7 mouse cellular contexts compared by ENCODE assay signal in the genomic region with DNA sequence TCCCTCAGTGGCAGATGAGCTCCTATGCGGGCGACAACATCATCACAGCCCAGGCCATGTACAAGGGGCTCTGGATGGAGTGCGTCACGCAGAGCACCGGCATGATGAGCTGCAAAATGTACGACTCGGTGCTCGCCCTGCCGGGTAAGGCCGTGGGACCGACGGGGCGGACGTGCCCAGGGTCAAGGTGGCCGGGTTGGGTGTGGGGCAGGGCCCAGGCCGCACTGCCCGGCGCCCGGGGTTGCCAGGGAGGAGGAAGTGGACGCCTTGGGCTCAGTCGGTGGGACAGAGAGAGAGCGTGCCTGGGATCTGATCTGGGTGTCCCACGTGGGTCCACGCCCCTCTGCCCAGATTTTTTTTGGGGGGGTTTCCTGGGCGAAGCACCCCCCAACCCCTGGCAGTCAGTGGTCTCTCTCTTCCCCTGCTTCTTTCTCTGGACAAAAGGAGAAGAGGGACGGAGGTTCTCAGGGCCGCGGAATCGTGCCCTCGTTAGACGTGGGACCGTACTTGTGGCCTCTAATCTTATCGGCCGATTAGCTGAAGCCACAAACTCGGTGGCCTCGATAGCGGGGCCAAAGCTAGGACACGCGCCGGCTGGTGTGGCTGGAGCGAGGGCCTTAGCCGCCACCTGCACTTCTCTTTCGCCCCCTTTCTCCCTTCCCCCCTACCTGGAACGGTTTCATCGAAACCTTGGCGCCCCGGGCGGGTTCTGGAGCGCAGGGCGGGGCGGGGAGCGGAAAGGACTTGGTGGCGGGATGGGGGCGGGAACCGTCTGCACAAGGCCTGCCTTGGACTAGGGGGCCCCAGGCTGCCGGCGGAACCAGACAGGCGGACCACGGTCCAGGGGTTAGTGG. TPM values are rescaled to one million over a fixed set of nuclear protein-coding genes. Genes with fewer than 3 reads are reported as not detected.
DNase-seq lines count a peak whose midpoint lies in the region; ATAC-seq and TF ChIP-seq lines count a peak whose summit lies in the region.

No protein-coding gene starts in this region.

- peak overlapping the region; percentile 68 for H3K4me3 ChIP-seq in ES-Bruce4 (ENCODE audit: low read depth, low read length)
- peak overlapping the region; percentile 42 for H3K4me3 ChIP-seq in brown adipose tissue, adult 24 weeks (ENCODE audit: insufficient read depth, low read depth, low read length)
- H3K4me3 ChIP-seq in heart, postnatal 0 days (ENCODE audit: low read depth, low read length) = peak overlapping the region; percentile 44
- H3K4me3 ChIP-seq in midbrain, embryonic 10.5 days = peak overlapping the region; percentile 40

- TF ChIP-seq EP300 in ES-Bruce4 (IDR thresholded peaks at IDR 0.05; ENCODE audit: insufficient read depth, low read depth, low read length) = no peak
- TF ChIP-seq EP300 in heart, postnatal 0 days (IDR thresholded peaks at IDR 0.05; ENCODE audit: low read depth) = no peak

- H3K4me2 ChIP-seq in heart, postnatal 0 days (ENCODE audit: low read depth, low read length) = peak overlapping the region; percentile 65

- peak; percentile 8; the same call in 1 of the 2 replicates for ATAC-seq in heart, postnatal 0 days (ENCODE audit: insufficient read depth, low read depth)

- H3K27me3 ChIP-seq in ES-Bruce4 (ENCODE audit: control insufficient read depth, insufficient read depth, low read length, poor library complexity, severe bottlenecking) = no peaks in the 10 kb centered on the region
- peaks cover 52% of the 10 kb centered on the region for H3K27me3 ChIP-seq in heart, postnatal 0 days (ENCODE audit: control insufficient read depth, insufficient read depth, low read length)
- peaks cover 74% of the 10 kb centered on the region for H3K27me3 ChIP-seq in midbrain, embryonic 10.5 days (ENCODE audit: low read depth, poor library complexity, severe bottlenecking)

- H3K36me3 ChIP-seq in ES-Bruce4 (ENCODE audit: control insufficient read depth, insufficient read depth, low read length, poor library complexity, severe bottlenecking) = peaks cover 25% of the 10 kb centered on the region
- H3K36me3 ChIP-seq in heart, postnatal 0 days (replicated peaks; ENCODE audit: control insufficient read depth, insufficient read depth, low read length) = peaks cover 28% of the 10 kb centered on the region
- H3K36me3 ChIP-seq in midbrain, embryonic 10.5 days = peaks cover 36% of the 10 kb centered on the region

- peak overlapping the region; percentile 49 for H3K9ac ChIP-seq in ES-Bruce4 (ENCODE audit: low read depth, poor library complexity, severe bottlenecking)
- H3K9ac ChIP-seq in heart, postnatal 0 days (replicated peaks; ENCODE audit: low read depth, low read length) = peak overlapping the region; percentile 18; the same call in 1 of the 2 replicates

- DNase-seq in heart, postnatal 0 days (ENCODE audit: low spot score) = no peak
- peak; percentile 79 to 89 for DNase-seq in kidney, postnatal 4 days
- peak; percentile 41 for DNase-seq in midbrain, embryonic 10.5 days (ENCODE audit: low spot score)
- DNase-seq in yolk sac, embryonic 10.5 days (ENCODE audit: low spot score) = peak; percentile 87
- DNase-seq in T-cell, adult 2 months (ENCODE audit: low spot score) = no peak

- 2% methylated on average over 59 of the region's 59 CpGs for WGBS in heart, postnatal 0 days
- WGBS in midbrain, embryonic 10.5 days = 3% methylated on average over 59 of the region's 59 CpGs

- H3K27ac ChIP-seq in ES-Bruce4 (ENCODE audit: insufficient read depth, low read length) = no peak overlapping the region
- H3K27ac ChIP-seq in brown adipose tissue, adult 24 weeks (replicated peaks; ENCODE audit: low read depth, low read length) = no peak overlapping the region
- H3K27ac ChIP-seq in heart, postnatal 0 days (ENCODE audit: low read depth) = no peak overlapping the region
- H3K27ac ChIP-seq in midbrain, embryonic 10.5 days (replicated peaks) = peak overlapping the region; percentile 55; the same call in 1 of the 2 replicates

- no peak for TF ChIP-seq CTCF in ES-Bruce4 (IDR thresholded peaks at IDR 0.05; ENCODE audit: low read depth, low read length)
- no peak for TF ChIP-seq CTCF in heart, postnatal 0 days (IDR thresholded peaks at IDR 0.05; ENCODE audit: low read depth)

- no peak for TF ChIP-seq POLR2A in ES-Bruce4 (IDR thresholded peaks at IDR 0.05; ENCODE audit: insufficient read depth, low read length)

- H3K9me3 ChIP-seq in ES-Bruce4 (replicated peaks; ENCODE audit: control insufficient read depth, insufficient read depth, low read length, poor library complexity, severe bottlenecking) = no peaks in the 10 kb centered on the region
- no peaks in the 10 kb centered on the region for H3K9me3 ChIP-seq in heart, postnatal 0 days (replicated peaks; ENCODE audit: control insufficient read depth, low read length)
- H3K9me3 ChIP-seq in midbrain, embryonic 10.5 days (replicated peaks) = no peaks in the 10 kb centered on the region

- no peaks in the 10 kb centered on the region for H3K4me1 ChIP-seq in ES-Bruce4 (ENCODE audit: control insufficient read depth, insufficient read depth, low read length)
- peaks cover 4% of the 10 kb centered on the region; the same call in 1 of the 2 replicates for H3K4me1 ChIP-seq in brown adipose tissue, adult 24 weeks (ENCODE audit: control insufficient read depth, insufficient read depth, insufficient read length, low read length)
- H3K4me1 ChIP-seq in heart, postnatal 0 days (ENCODE audit: control insufficient read depth, insufficient read depth) = 0 out of 2 replicates have a peak, but pooled peaks cover 10% of the 10 kb centered on the region
- H3K4me1 ChIP-seq in midbrain, embryonic 10.5 days = peaks cover 19% of the 10 kb centered on the region

RNA-seq across cellular contexts. Expression of gene Cldn7, which starts 1.7 kb away (rescaled TPM):
- polyA plus RNA-seq in ES-Bruce4 (2011; ENCODE audit: insufficient read depth, insufficient read length, low read depth, missing spikeins) = 106 and 144 TPM in 2 replicates
- polyA plus RNA-seq in brown adipose tissue, adult 24 weeks (2012; ENCODE audit: insufficient read depth, insufficient read length, missing spikeins) = not detected in 2 replicates
- 0.93 TPM in 1 of 2 replicates, not detected in the other for total RNA-seq in heart, postnatal 0 days (2014; rRNA removed; ENCODE audit: low replicate concordance)
- 0.64 and 1.8 TPM in 2 replicates for polyA plus RNA-seq in heart, postnatal 0 days (2015; fragmentation: Nextera tagmentation; extraction: Ambion mirVana)
- polyA plus RNA-seq in midbrain, embryonic 10.5 days (2016; fragmentation: Nextera tagmentation; extraction: Ambion mirVana) = 7.1 and 7.6 TPM in 2 replicates

RNA-seq across cellular contexts. Expression of gene Ctdnep1, which starts 14.7 kb away (rescaled TPM):
- polyA plus RNA-seq in ES-Bruce4 (2011; ENCODE audit: insufficient read depth, insufficient read length, low read depth, missing spikeins) = 61.9 and 63.4 TPM in 2 replicates
- 82.4 and 122 TPM in 2 replicates for polyA plus RNA-seq in brown adipose tissue, adult 24 weeks (2012; ENCODE audit: insufficient read depth, insufficient read length, missing spikeins)
- 43.0 and 45.6 TPM in 2 replicates for total RNA-seq in heart, postnatal 0 days (2014; rRNA removed; ENCODE audit: low replicate concordance)
- polyA plus RNA-seq in heart, postnatal 0 days (2015; fragmentation: Nextera tagmentation; extraction: Ambion mirVana) = 24.8 and 25.5 TPM in 2 replicates
- polyA plus RNA-seq in midbrain, embryonic 10.5 days (2016; fragmentation: Nextera tagmentation; extraction: Ambion mirVana) = 20.5 and 26.3 TPM in 2 replicates

RNA-seq across cellular contexts. Expression of gene Elp5, which starts 16.1 kb away (rescaled TPM):
- 77.6 and 80.1 TPM in 2 replicates for polyA plus RNA-seq in ES-Bruce4 (2011; ENCODE audit: insufficient read depth, insufficient read length, low read depth, missing spikeins)
- polyA plus RNA-seq in brown adipose tissue, adult 24 weeks (2012; ENCODE audit: insufficient read depth, insufficient read length, missing spikeins) = 66.7 and 78.0 TPM in 2 replicates
- 77.7 and 108 TPM in 2 replicates for total RNA-seq in heart, postnatal 0 days (2014; rRNA removed; ENCODE audit: low replicate concordance)
- 89.8 and 96.1 TPM in 2 replicates for polyA plus RNA-seq in heart, postnatal 0 days (2015; fragmentation: Nextera tagmentation; extraction: Ambion mirVana)
- polyA plus RNA-seq in midbrain, embryonic 10.5 days (2016; fragmentation: Nextera tagmentation; extraction: Ambion mirVana) = 151 and 155 TPM in 2 replicates

RNA-seq across cellular contexts. Expression of gene Slc2a4, which starts 18.2 kb away (rescaled TPM):
- polyA plus RNA-seq in ES-Bruce4 (2011; ENCODE audit: insufficient read depth, insufficient read length, low read depth, missing spikeins) = 2.7 and 3.2 TPM in 2 replicates
- 466 and 489 TPM in 2 replicates for polyA plus RNA-seq in brown adipose tissue, adult 24 weeks (2012; ENCODE audit: insufficient read depth, insufficient read length, missing spikeins)
- 235 and 267 TPM in 2 replicates for total RNA-seq in heart, postnatal 0 days (2014; rRNA removed; ENCODE audit: low replicate concordance)
- 89.2 and 89.7 TPM in 2 replicates for polyA plus RNA-seq in heart, postnatal 0 days (2015; fragmentation: Nextera tagmentation; extraction: Ambion mirVana)
- polyA plus RNA-seq in midbrain, embryonic 10.5 days (2016; fragmentation: Nextera tagmentation; extraction: Ambion mirVana) = 12.6 and 12.8 TPM in 2 replicates

RNA-seq across cellular contexts. Expression of gene Gabarap, which starts 24.7 kb away (rescaled TPM):
- 141 and 144 TPM in 2 replicates for polyA plus RNA-seq in ES-Bruce4 (2011; ENCODE audit: insufficient read depth, insufficient read length, low read depth, missing spikeins)
- polyA plus RNA-seq in brown adipose tissue, adult 24 weeks (2012; ENCODE audit: insufficient read depth, insufficient read length, missing spikeins) = 576 and 663 TPM in 2 replicates
- total RNA-seq in heart, postnatal 0 days (2014; rRNA removed; ENCODE audit: low replicate concordance) = 208 and 305 TPM in 2 replicates
- 472 and 510 TPM in 2 replicates for polyA plus RNA-seq in heart, postnatal 0 days (2015; fragmentation: Nextera tagmentation; extraction: Ambion mirVana)
- 409 and 454 TPM in 2 replicates for polyA plus RNA-seq in midbrain, embryonic 10.5 days (2016; fragmentation: Nextera tagmentation; extraction: Ambion mirVana)

Comparison
In these comparisons a context has a peak if more than half of its experiments do, and no peak if none do; other contexts are left out.
1. DNase-seq: peak in kidney, postnatal 4 days (2 of 2), midbrain, embryonic 10.5 days (single experiment) and yolk sac, embryonic 10.5 days (single experiment); none in heart, postnatal 0 days (single experiment) and T-cell, adult 2 months (single experiment).
2. RNA of gene Cldn7, which starts 1.7 kb away (polyA plus RNA-seq): 106 to 144 TPM in ES-Bruce4; 7.1 to 7.6 TPM in midbrain, embryonic 10.5 days, 0.64 to 1.8 TPM in heart, postnatal 0 days and not detected in brown adipose tissue, adult 24 weeks; every median in the first group is over 10 times any median in the second.
3. Peak in every context shown above with its lines, with median percentiles within 50 percentile points of each other: H3K4me3 ChIP-seq.